ENCODE assay signal across 24 mouse cellular contexts in genomic region chr3:60798461-60798860, GRCm38 (mm10).
A peak's percentile ranks its signal among the peaks of the same experiment; 100 is the strongest.
DNase-seq lines count a peak whose midpoint lies in the region; ATAC-seq and TF ChIP-seq lines count a peak whose summit lies in the region.
"Had no signal": no experiment of that assay in that cellular context is flagged by ENCODE, and none has a peak within 500 bp of the region (broad histone marks: within the 10 kb centered on the region; RNA-seq: fewer than 3 reads in every experiment).

No protein-coding gene starts in this region.

- no peak for TF ChIP-seq CTCF in liver, adult 2 months (IDR thresholded peaks at IDR 0.05; ENCODE audit: low read depth, low read length)
- no peak for TF ChIP-seq CTCF in liver, postnatal 0 days (IDR thresholded peaks at IDR 0.05; ENCODE audit: low read depth)
- no peak for TF ChIP-seq CTCF in stomach, postnatal 0 days (IDR thresholded peaks at IDR 0.05; ENCODE audit: low read depth)

- H3K9me3 ChIP-seq in heart, embryonic 10.5 days = no peaks in the 10 kb centered on the region
- no peaks in the 10 kb centered on the region for H3K9me3 ChIP-seq in liver, postnatal 0 days (ENCODE audit: low read length)
- no peaks in the 10 kb centered on the region for H3K9me3 ChIP-seq in stomach, postnatal 0 days (ENCODE audit: control insufficient read depth, low read length)
- H3K9me3 ChIP-seq in midbrain, embryonic 15.5 days = no peaks in the 10 kb centered on the region
- H3K9me3 ChIP-seq: embryonic facial prominence, embryonic 13.5 days; forebrain, embryonic 10.5 days; forebrain, embryonic 13.5 days; hindbrain, embryonic 10.5 days; hindbrain, embryonic 13.5 days; intestine, embryonic 15.5 days had no signal

- H3K27ac ChIP-seq in heart, embryonic 10.5 days = no peak overlapping the region
- H3K27ac ChIP-seq in liver, adult 2 months (replicated peaks; ENCODE audit: insufficient read depth, low read depth, low read length) = no peak overlapping the region
- H3K27ac ChIP-seq in liver, postnatal 0 days (ENCODE audit: low read depth) = no peak overlapping the region
- peak overlapping the region; percentile 40; the same call in 1 of the 2 replicates for H3K27ac ChIP-seq in stomach, postnatal 0 days (replicated peaks)
- no peak overlapping the region for H3K27ac ChIP-seq in midbrain, embryonic 15.5 days
- H3K27ac ChIP-seq: embryonic facial prominence, embryonic 13.5 days; forebrain, embryonic 10.5 days; forebrain, embryonic 13.5 days; hindbrain, embryonic 10.5 days; hindbrain, embryonic 13.5 days; intestine, embryonic 15.5 days had no signal

- no peak overlapping the region for H3K4me3 ChIP-seq in heart, embryonic 10.5 days
- H3K4me3 ChIP-seq in liver, adult 2 months (ENCODE audit: insufficient read depth, low read depth, low read length) = no peak overlapping the region
- H3K4me3 ChIP-seq in liver, postnatal 0 days (ENCODE audit: low read depth, low read length) = no peak overlapping the region
- H3K4me3 ChIP-seq in stomach, postnatal 0 days (ENCODE audit: low read depth, low read length) = no peak overlapping the region
- no peak overlapping the region for H3K4me3 ChIP-seq in midbrain, embryonic 15.5 days
- H3K4me3 ChIP-seq: embryonic facial prominence, embryonic 13.5 days; forebrain, embryonic 10.5 days; forebrain, embryonic 13.5 days; heart, embryonic 12.5 days; hindbrain, embryonic 10.5 days; hindbrain, embryonic 13.5 days; intestine, embryonic 15.5 days had no signal

- 80% methylated on average over 2 of the region's 2 CpGs for WGBS in heart, embryonic 10.5 days
- 94% methylated on average over 2 of the region's 2 CpGs for WGBS in liver, adult 2 months
- WGBS in liver, postnatal 0 days (ENCODE audit: insufficient replicate concordance) = 82% methylated on average over 2 of the region's 2 CpGs
- WGBS in stomach, postnatal 0 days = 73% methylated on average over 2 of the region's 2 CpGs
- WGBS in midbrain, embryonic 15.5 days = 90% methylated on average over 2 of the region's 2 CpGs

- H3K36me3 ChIP-seq in heart, embryonic 10.5 days = no peaks in the 10 kb centered on the region
- H3K36me3 ChIP-seq in liver, adult 2 months (ENCODE audit: control insufficient read depth, insufficient read depth, low read length) = no peaks in the 10 kb centered on the region
- H3K36me3 ChIP-seq in liver, postnatal 0 days (replicated peaks; ENCODE audit: insufficient read depth, low read length) = no peaks in the 10 kb centered on the region
- H3K36me3 ChIP-seq in stomach, postnatal 0 days (ENCODE audit: control insufficient read depth, insufficient read depth, low read length) = no peaks in the 10 kb centered on the region
- H3K36me3 ChIP-seq in midbrain, embryonic 15.5 days (replicated peaks) = no peaks in the 10 kb centered on the region
- H3K36me3 ChIP-seq: embryonic facial prominence, embryonic 13.5 days; forebrain, embryonic 10.5 days; heart, embryonic 12.5 days; hindbrain, embryonic 10.5 days; hindbrain, embryonic 13.5 days; intestine, embryonic 15.5 days had no signal

- intact Hi-C loops in heart, postnatal 36 days (cut with DNase I) = no loop called here

- no peak for ATAC-seq in liver, postnatal 0 days
- ATAC-seq in stomach, postnatal 0 days (ENCODE audit: low FRiP score, low TSS enrichment) = no peak
- no peak for ATAC-seq in midbrain, embryonic 15.5 days (replicated peaks)
- ATAC-seq: CD4-positive, CD25-positive, alpha-beta regulatory T cell, adult 4 months; forebrain, embryonic 13.5 days; forebrain, embryonic 16.5 days; hindbrain, embryonic 16.5 days; intestine, embryonic 15.5 days had no signal

- no peak for TF ChIP-seq POLR2A in liver, adult 2 months (IDR thresholded peaks at IDR 0.05; ENCODE audit: extremely low read depth, insufficient read depth, low read length)

- H3K27me3 ChIP-seq in heart, embryonic 10.5 days (ENCODE audit: insufficient read depth, poor library complexity, severe bottlenecking) = no peaks in the 10 kb centered on the region
- no peaks in the 10 kb centered on the region for H3K27me3 ChIP-seq in liver, adult 2 months (ENCODE audit: control insufficient read depth, insufficient read depth, low read length)
- H3K27me3 ChIP-seq in liver, postnatal 0 days (ENCODE audit: insufficient read depth, low read length) = no peaks in the 10 kb centered on the region
- H3K27me3 ChIP-seq in stomach, postnatal 0 days (ENCODE audit: control insufficient read depth, insufficient read depth, low read length) = no peaks in the 10 kb centered on the region
- H3K27me3 ChIP-seq in midbrain, embryonic 15.5 days (replicated peaks) = no peaks in the 10 kb centered on the region
- H3K27me3 ChIP-seq: embryonic facial prominence, embryonic 13.5 days; forebrain, embryonic 13.5 days; heart, embryonic 12.5 days; hindbrain, embryonic 13.5 days; intestine, embryonic 15.5 days had no signal

- peak; percentile 92 for DNase-seq in heart, adult 11 months
- no peak for DNase-seq in heart, embryonic 10.5 days (ENCODE audit: low spot score)
- peak; percentile 26 to 29 for DNase-seq in heart, adult 9 months (ENCODE audit: low spot score in 2 of 2)
- no peak for DNase-seq in heart, postnatal 36 days
- peak; percentile 28 for DNase-seq in liver, adult 2 months (ENCODE audit: extremely low read depth, low read depth, low spot score)
- no peak for DNase-seq in liver, postnatal 0 days
- DNase-seq in stomach, postnatal 0 days (ENCODE audit: low spot score) = no peak
- DNase-seq: adrenal gland, adult 2 months; adrenal gland, postnatal 14 days; cerebellum, adult 11 months; cerebellum, postnatal 25 days; gastrocnemius, postnatal 14 days; kidney, adult 11 months had no signal

- no peak for TF ChIP-seq EP300 in liver, postnatal 0 days (IDR thresholded peaks at IDR 0.05; ENCODE audit: low read depth)
- no peak for TF ChIP-seq EP300 in stomach, postnatal 0 days (optimal IDR thresholded peaks at IDR 0.05)

- H3K9ac ChIP-seq in liver, adult 2 months (ENCODE audit: low read depth, low read length) = no peak overlapping the region
- H3K9ac ChIP-seq in liver, postnatal 0 days (replicated peaks) = no peak overlapping the region
- no peak overlapping the region for H3K9ac ChIP-seq in stomach, postnatal 0 days (ENCODE audit: low read length)
- no peak overlapping the region for H3K9ac ChIP-seq in midbrain, embryonic 15.5 days
- H3K9ac ChIP-seq: embryonic facial prominence, embryonic 13.5 days; forebrain, embryonic 13.5 days; heart, embryonic 12.5 days; hindbrain, embryonic 13.5 days; intestine, embryonic 15.5 days had no signal

- H3K4me1 ChIP-seq in heart, embryonic 10.5 days = no peaks in the 10 kb centered on the region
- H3K4me1 ChIP-seq in liver, adult 2 months (ENCODE audit: control insufficient read depth, insufficient read depth, low read length) = no peaks in the 10 kb centered on the region
- no peaks in the 10 kb centered on the region for H3K4me1 ChIP-seq in liver, postnatal 0 days (ENCODE audit: insufficient read depth)
- H3K4me1 ChIP-seq in stomach, postnatal 0 days (replicated peaks; ENCODE audit: control insufficient read depth, insufficient read depth) = no peaks in the 10 kb centered on the region
- H3K4me1 ChIP-seq in midbrain, embryonic 15.5 days = no peaks in the 10 kb centered on the region
- H3K4me1 ChIP-seq: embryonic facial prominence, embryonic 13.5 days; forebrain, embryonic 10.5 days; forebrain, embryonic 13.5 days; heart, embryonic 12.5 days; hindbrain, embryonic 10.5 days; hindbrain, embryonic 13.5 days; intestine, embryonic 15.5 days had no signal

- no peaks in the 10 kb centered on the region for H3K79me2 ChIP-seq in liver, adult 2 months (ENCODE audit: control insufficient read depth, insufficient read depth, low read length)

- H3K4me2 ChIP-seq in liver, postnatal 0 days (ENCODE audit: low read depth, low read length) = no peak overlapping the region
- no peak overlapping the region for H3K4me2 ChIP-seq in stomach, postnatal 0 days (replicated peaks; ENCODE audit: low read depth)
- H3K4me2 ChIP-seq in midbrain, embryonic 15.5 days = no peak overlapping the region
- H3K4me2 ChIP-seq: embryonic facial prominence, embryonic 13.5 days; forebrain, embryonic 13.5 days; heart, embryonic 12.5 days; hindbrain, embryonic 13.5 days; intestine, embryonic 15.5 days had no signal

Comparison
In these comparisons a context has a peak if more than half of its experiments do, and no peak if none do; other contexts are left out.
1. DNase-seq: peak in heart, adult 11 months (single experiment), heart, adult 9 months (2 of 2) and liver, adult 2 months (single experiment); none in heart, embryonic 10.5 days (single experiment), heart, postnatal 36 days (0 of 2), liver, postnatal 0 days (single experiment) and stomach, postnatal 0 days (single experiment).